Mouse (Mus musculus) cerebellum, postnatal 14 days (tissue): ENCODE measurements around the gene Mrpl54.

ENCODE experiments used
- DNase-seq, 2 experiments: peaks; one replicate each; pipeline ENCODE4 v3.0.0; 2021; ENCODE audit warnings: mixed read lengths in 2 of 2

Gene Mrpl54

GRCm38 (mm10) chr10:81259225-81259884 lies 7.4 kb downstream of the Mrpl54 start:
- peak in 1 of 2 experiments; percentile 57 for DNase-seq

- DNase-seq = peak; percentile 55 to 60
Measured at GRCm38 (mm10) chr10:81257158-81258039, 9.3 kb downstream of the Mrpl54 start.

GRCm38 (mm10) chr10:81254886-81255285 lies 11.8 kb downstream of the Mrpl54 start:
- no peak for DNase-seq

- peak; percentile 85 to 87 for DNase-seq
Measured at GRCm38 (mm10) chr10:81252424-81253419, 14.0 kb downstream of the Mrpl54 start, which contains the start of gene Matk. Gene Matk, plus strand, starts transcription at chr10:81252935.

GRCm38 (mm10) chr10:81249442-81249841 lies 17.3 kb downstream of the Mrpl54 start:
- no peak for DNase-seq

- DNase-seq = no peak
Measured at GRCm38 (mm10) chr10:81247804-81248203, 18.9 kb downstream of the Mrpl54 start.

GRCm38 (mm10) chr10:81245166-81245565 lies 21.6 kb downstream of the Mrpl54 start:
- DNase-seq = no peak

GRCm38 (mm10) chr10:81244595-81244994 lies 22.1 kb downstream of the Mrpl54 start:
- DNase-seq = peak; percentile 94 to 96

- no peak for DNase-seq
Measured at GRCm38 (mm10) chr10:81244146-81244545, 22.6 kb downstream of the Mrpl54 start.

- no peak for DNase-seq
Measured at GRCm38 (mm10) chr10:81242021-81242420, 24.7 kb downstream of the Mrpl54 start.

- peak; percentile 66 to 79 for DNase-seq
Measured at GRCm38 (mm10) chr10:81240876-81241275, 25.9 kb downstream of the Mrpl54 start.

GRCm38 (mm10) chr10:81238618-81239017 lies 28.1 kb downstream of the Mrpl54 start:
- DNase-seq = peak in 1 of 2 experiments; percentile 26

GRCm38 (mm10) chr10:81236471-81237268 lies 30.1 kb downstream of the Mrpl54 start:
- DNase-seq = no peak

- DNase-seq = no peak
Measured at GRCm38 (mm10) chr10:81234206-81234605, 32.5 kb downstream of the Mrpl54 start.

- DNase-seq = no peak
Measured at GRCm38 (mm10) chr10:81233226-81233585, 33.5 kb downstream of the Mrpl54 start.

GRCm38 (mm10) chr10:81232580-81233225 lies 34.0 kb downstream of the Mrpl54 start, which contains the start of gene Zfr2:
Gene Zfr2, plus strand, starts transcription at chr10:81233155.
- DNase-seq = peak; percentile 97 to 98

- DNase-seq = no peak
Measured at GRCm38 (mm10) chr10:81231436-81231835, 35.3 kb downstream of the Mrpl54 start.

GRCm38 (mm10) chr10:81230438-81231332 lies 36.0 kb downstream of the Mrpl54 start, which contains the start of gene Atcay:
Gene Atcay, minus strand, starts transcription at chr10:81230833.
- DNase-seq = peak; percentile 87 to 88

GRCm38 (mm10) chr10:81229735-81230437 lies 36.8 kb downstream of the Mrpl54 start:
- peak; percentile 56 to 57 for DNase-seq
